Mouse (Mus musculus): ENCODE measurements around the gene Adat3. TPM values are rescaled to one million over a fixed set of nuclear protein-coding genes. Genes with fewer than 3 reads are reported as not detected.

The Adat3 gene
- polyA plus RNA-seq, 1 experiment = 17.0 TPM

- 89% methylated on average over 8 of the region's 8 CpGs for WGBS
- no peak for TF ChIP-seq POLR2A (IDR thresholded peaks at IDR 0.05; ENCODE audit: low read depth, low read length)
- TF ChIP-seq CTCF (IDR thresholded peaks at IDR 0.05; ENCODE audit: extremely low read depth, insufficient read depth, insufficient read length, insufficient replicate concordance) = no peak
- Histone ChIP-seq H3K36me3 (ENCODE audit: control insufficient read depth, insufficient read depth, low read length) (peaks cover 9% of the 10 kb centered on the region; the same call in 1 of the 2 replicates), H3K27me3 (ENCODE audit: control insufficient read depth, insufficient read depth, low read length) (no peaks in the 10 kb centered on the region), H3K4me1 (ENCODE audit: control insufficient read depth, insufficient read depth, insufficient read length) (peaks cover 4% of the 10 kb centered on the region; the same call in 1 of the 2 replicates), H3K4me3 (ENCODE audit: extremely low read depth, insufficient read depth, insufficient read length) (no peak overlapping the region), H3K27ac (ENCODE audit: insufficient read depth, low read length) (no peak overlapping the region)
- DNase-seq (ENCODE audit: low read depth in 1 of 2, low spot score in 2 of 2) = no peak
Measured at GRCm38 (mm10) chr10:80619465-80620244, 17.0 kb downstream of the Adat3 start.

- Histone ChIP-seq H3K27ac (ENCODE audit: insufficient read depth, low read length) (no peak overlapping the region), H3K4me1 (ENCODE audit: control insufficient read depth, insufficient read depth, insufficient read length) (peaks cover 4% of the 10 kb centered on the region; the same call in 1 of the 2 replicates), H3K4me3 (ENCODE audit: extremely low read depth, insufficient read depth, insufficient read length) (no peak overlapping the region), H3K27me3 (ENCODE audit: control insufficient read depth, insufficient read depth, low read length) (no peaks in the 10 kb centered on the region), H3K36me3 (ENCODE audit: control insufficient read depth, insufficient read depth, low read length) (peaks cover 5% of the 10 kb centered on the region; the same call in 1 of the 2 replicates)
- TF ChIP-seq CTCF (IDR thresholded peaks at IDR 0.05; ENCODE audit: extremely low read depth, insufficient read depth, insufficient read length, insufficient replicate concordance) = no peak
- WGBS = 94% methylated on average over 9 of the region's 9 CpGs
- no peak for DNase-seq (ENCODE audit: low read depth in 1 of 2, low spot score in 2 of 2)
Measured at GRCm38 (mm10) chr10:80620365-80620764, 17.7 kb downstream of the Adat3 start.

GRCm38 (mm10) chr10:80620796-80621689 lies 18.4 kb downstream of the Adat3 start:
- WGBS = 62% methylated on average over 16 of the region's 16 CpGs
- TF ChIP-seq CTCF (IDR thresholded peaks at IDR 0.05; ENCODE audit: extremely low read depth, insufficient read depth, insufficient read length, insufficient replicate concordance) (no peak), POLR2A (IDR thresholded peaks at IDR 0.05; ENCODE audit: low read depth, low read length) (no peak)
- Histone ChIP-seq H3K4me1 (ENCODE audit: control insufficient read depth, insufficient read depth, insufficient read length) (peaks cover 4% of the 10 kb centered on the region; the same call in 1 of the 2 replicates), H3K27me3 (ENCODE audit: control insufficient read depth, insufficient read depth, low read length) (no peaks in the 10 kb centered on the region), H3K36me3 (ENCODE audit: control insufficient read depth, insufficient read depth, low read length) (no peaks in the 10 kb centered on the region), H3K27ac (ENCODE audit: insufficient read depth, low read length) (peak overlapping the region; percentile 88), H3K4me3 (ENCODE audit: extremely low read depth, insufficient read depth, insufficient read length) (peak overlapping the region; percentile 7; the same call in 1 of the 2 replicates)
- no peak for DNase-seq (ENCODE audit: low read depth in 1 of 2, low spot score in 2 of 2)

GRCm38 (mm10) chr10:80621690-80621939 lies 18.9 kb downstream of the Adat3 start:
- peaks cover 4% of the 10 kb centered on the region; the same call in 1 of the 2 replicates for H3K4me1 ChIP-seq (ENCODE audit: control insufficient read depth, insufficient read depth, insufficient read length)
- H3K27me3 ChIP-seq (ENCODE audit: control insufficient read depth, insufficient read depth, low read length) = no peaks in the 10 kb centered on the region
- TF ChIP-seq CTCF (IDR thresholded peaks at IDR 0.05; ENCODE audit: extremely low read depth, insufficient read depth, insufficient read length, insufficient replicate concordance) (no peak), POLR2A (IDR thresholded peaks at IDR 0.05; ENCODE audit: low read depth, low read length) (no peak)
- H3K27ac ChIP-seq (ENCODE audit: insufficient read depth, low read length) = peak overlapping the region; percentile 88
- no peak for DNase-seq (ENCODE audit: low read depth in 1 of 2, low spot score in 2 of 2)
- H3K36me3 ChIP-seq (ENCODE audit: control insufficient read depth, insufficient read depth, low read length) = no peaks in the 10 kb centered on the region
- H3K4me3 ChIP-seq (ENCODE audit: extremely low read depth, insufficient read depth, insufficient read length) = peak overlapping the region; percentile 65
- WGBS = 3% methylated on average over 9 of the region's 9 CpGs

GRCm38 (mm10) chr10:80621940-80622660 lies 19.4 kb downstream of the Adat3 start:
- Histone ChIP-seq H3K27ac (ENCODE audit: insufficient read depth, low read length) (peak overlapping the region; percentile 88), H3K27me3 (ENCODE audit: control insufficient read depth, insufficient read depth, low read length) (no peaks in the 10 kb centered on the region), H3K4me3 (ENCODE audit: extremely low read depth, insufficient read depth, insufficient read length) (peak overlapping the region; percentile 65), H3K36me3 (ENCODE audit: control insufficient read depth, insufficient read depth, low read length) (no peaks in the 10 kb centered on the region), H3K4me1 (ENCODE audit: control insufficient read depth, insufficient read depth, insufficient read length) (peaks cover 4% of the 10 kb centered on the region; the same call in 1 of the 2 replicates)
- TF ChIP-seq CTCF (IDR thresholded peaks at IDR 0.05; ENCODE audit: extremely low read depth, insufficient read depth, insufficient read length, insufficient replicate concordance) (no peak), POLR2A (IDR thresholded peaks at IDR 0.05; ENCODE audit: low read depth, low read length) (no peak; the same call in 1 of the 2 replicates)
- DNase-seq (ENCODE audit: low read depth in 1 of 2, low spot score in 2 of 2) = peak; percentile 99 to 100
- under 1% methylated on average over 64 of the region's 64 CpGs for WGBS

- Histone ChIP-seq H3K27me3 (ENCODE audit: control insufficient read depth, insufficient read depth, low read length) (no peaks in the 10 kb centered on the region), H3K4me3 (ENCODE audit: extremely low read depth, insufficient read depth, insufficient read length) (peak within 1 kb of the TSS; percentile 87), H3K27ac (ENCODE audit: insufficient read depth, low read length) (peak within 1 kb of the TSS; percentile 92), H3K36me3 (ENCODE audit: control insufficient read depth, insufficient read depth, low read length) (no peaks in the 10 kb centered on the region), H3K4me1 (ENCODE audit: control insufficient read depth, insufficient read depth, insufficient read length) (peaks cover 10% of the 10 kb centered on the region; the same call in 1 of the 2 replicates)
- WGBS = 1% methylated on average over 84 of the region's 85 CpGs
- peak in 1 of 2 experiments; percentile 57 for DNase-seq (ENCODE audit: low read depth in 1 of 2, low spot score in 2 of 2)
- no peak; the same call in 1 of the 2 replicates for TF ChIP-seq POLR2A (IDR thresholded peaks at IDR 0.05; ENCODE audit: low read depth, low read length)
- no peak for TF ChIP-seq CTCF (IDR thresholded peaks at IDR 0.05; ENCODE audit: extremely low read depth, insufficient read depth, insufficient read length, insufficient replicate concordance)
Measured at GRCm38 (mm10) chr10:80622661-80623456, 20.2 kb downstream of the Adat3 start, which contains the start of gene Csnk1g2. Gene Csnk1g2, plus strand, starts transcription at chr10:80622838.

Data from spleen, adult 2 months (tissue).